Mouse (Mus musculus): Measurements from ENCODE around the gene Stk11. TPM values are rescaled to one million over a fixed set of nuclear protein-coding genes. Genes with fewer than 3 reads are reported as not detected.

Gene Stk11
- total and polyA plus RNA-seq, 3 experiments = 47.4 to 94.9 (median 65.9) TPM

- H3K79me2 ChIP-seq (replicated peaks; ENCODE audit: control insufficient read depth, extremely low read depth, insufficient read depth, poor library complexity, severe bottlenecking) = peaks cover 80% of the 10 kb centered on the region
- H3K4me1 ChIP-seq (ENCODE audit: control insufficient read depth in 1 of 2, insufficient read depth in 2 of 2) = peaks cover 19 to 44% of the 10 kb centered on the region in 2 experiments
- no peak for DNase-seq (ENCODE audit: extremely low read depth)
- H3K4me3 ChIP-seq (replicated peaks in 1 of 3; ENCODE audit: low read depth in 2 of 3, low read length in 2 of 3, poor library complexity in 1 of 3) = no peak overlapping the region
- no peak overlapping the region for H3K27ac ChIP-seq (ENCODE audit: insufficient read depth, low read depth)
- TF ChIP-seq MAFK (IDR thresholded peaks at IDR 0.05; ENCODE audit: insufficient replicate concordance, low read length) = no peak
- TF ChIP-seq HCFC1 (IDR thresholded peaks at IDR 0.05; ENCODE audit: low read depth, low read length) = no peak
- no peak for TF ChIP-seq NELFE (IDR thresholded peaks at IDR 0.05; ENCODE audit: low read depth, low read length)
- TF ChIP-seq ZMIZ1 (IDR thresholded peaks at IDR 0.05; ENCODE audit: low read depth, low read length) = no peak
- no peak for TF ChIP-seq SIN3A (IDR thresholded peaks at IDR 0.05; ENCODE audit: low read length)
- TF ChIP-seq TBP (conservative IDR thresholded peaks at IDR 0.05; ENCODE audit: low read depth, low read length) = no peak
- TF ChIP-seq IRF4 (IDR thresholded peaks at IDR 0.05; ENCODE audit: low read depth, low read length) = no peak
- TF ChIP-seq CTCF (conservative IDR thresholded peaks at IDR 0.05 in 1 of 2, IDR thresholded peaks at IDR 0.05 in 1 of 2; ENCODE audit: low read depth in 2 of 2, low read length in 2 of 2) = no peak
- no peak for TF ChIP-seq JUN (IDR thresholded peaks at IDR 0.05; ENCODE audit: insufficient read depth, low read depth, low read length)
- no peak for TF ChIP-seq MAX (IDR thresholded peaks at IDR 0.05; ENCODE audit: low read length)
- TF ChIP-seq RAD21 (IDR thresholded peaks at IDR 0.05; ENCODE audit: low read depth, low read length) = no peak
- TF ChIP-seq POLR2A (IDR thresholded peaks at IDR 0.05; ENCODE audit: low read depth, low read length) = no peak
- TF ChIP-seq SMC3 (IDR thresholded peaks at IDR 0.05; ENCODE audit: low read depth, low read length) = no peak
- TF ChIP-seq MYC (IDR thresholded peaks at IDR 0.05; ENCODE audit: low read depth, low read length) = no peak
- no peaks in the 10 kb centered on the region for H3K9me3 ChIP-seq (replicated peaks; ENCODE audit: low read length)
- in situ Hi-C loops (cut with MboI; ENCODE audit: low pct_ligation_motif_present, low pct_unique_long_range_greater_than_20kb, low sequenced_read_pairs) = no loop called here
- peaks cover 71 to 89% of the 10 kb centered on the region in 2 experiments for H3K36me3 ChIP-seq (replicated peaks in 1 of 2; ENCODE audit: control insufficient read depth in 1 of 2, insufficient read depth in 1 of 2, low read length in 1 of 2)
- dilution Hi-C loops (cut with MboI; ENCODE audit: extremely low pct_ligation_motif_present, extremely low pct_unique_long_range_greater_than_20kb, low sequenced_read_pairs) = no loop called here
- no peak overlapping the region for H3K9ac ChIP-seq (ENCODE audit: insufficient read depth, low read depth)
- no peaks in the 10 kb centered on the region for H3K27me3 ChIP-seq (replicated peaks)
- no peak overlapping the region for H3K4me2 ChIP-seq (ENCODE audit: insufficient read depth, low read depth, poor library complexity, severe bottlenecking)
These were observed 6.0 kb downstream of the Stk11 start for GRCm38 (mm10) chr10:80121639-80122038.

GRCm38 (mm10) chr10:80123932-80124562 is 8.4 kb downstream of the Stk11 start:
- peaks cover 56% of the 10 kb centered on the region for H3K79me2 ChIP-seq (replicated peaks; ENCODE audit: control insufficient read depth, extremely low read depth, insufficient read depth, poor library complexity, severe bottlenecking)
- no peak overlapping the region for H3K9ac ChIP-seq (ENCODE audit: insufficient read depth, low read depth)
- dilution Hi-C loops (cut with MboI; ENCODE audit: extremely low pct_ligation_motif_present, extremely low pct_unique_long_range_greater_than_20kb, low sequenced_read_pairs) (no loop called here), in situ Hi-C loops (cut with MboI; ENCODE audit: low pct_ligation_motif_present, low pct_unique_long_range_greater_than_20kb, low sequenced_read_pairs) (no loop called here)
- H3K4me1 ChIP-seq (ENCODE audit: control insufficient read depth in 1 of 2, insufficient read depth in 2 of 2) = peaks cover 9 to 26% of the 10 kb centered on the region in 2 experiments
- H3K4me3 ChIP-seq (replicated peaks in 1 of 3; ENCODE audit: low read depth in 2 of 3, low read length in 2 of 3, poor library complexity in 1 of 3) = no peak overlapping the region
- H3K4me2 ChIP-seq (ENCODE audit: insufficient read depth, low read depth, poor library complexity, severe bottlenecking) = no peak overlapping the region
- DNase-seq (ENCODE audit: extremely low read depth) = no peak
- H3K9me3 ChIP-seq (replicated peaks; ENCODE audit: low read length) = no peaks in the 10 kb centered on the region
- no peak for TF ChIP-seq IRF4 (IDR thresholded peaks at IDR 0.05; ENCODE audit: low read depth, low read length)
- no peak for TF ChIP-seq BHLHE40 (IDR thresholded peaks at IDR 0.05; ENCODE audit: low read depth, low read length)
- no peak for TF ChIP-seq ZNF384 (IDR thresholded peaks at IDR 0.05; ENCODE audit: low read depth, low read length)
- TF ChIP-seq CHD2 (IDR thresholded peaks at IDR 0.05; ENCODE audit: low read length) = no peak
- TF ChIP-seq SIN3A (IDR thresholded peaks at IDR 0.05; ENCODE audit: low read length) = no peak
- no peak for TF ChIP-seq SMC3 (IDR thresholded peaks at IDR 0.05; ENCODE audit: low read depth, low read length)
- TF ChIP-seq CTCF (conservative IDR thresholded peaks at IDR 0.05 in 1 of 2, IDR thresholded peaks at IDR 0.05 in 1 of 2; ENCODE audit: low read depth in 2 of 2, low read length in 2 of 2) = no peak
- no peak for TF ChIP-seq USF1 (IDR thresholded peaks at IDR 0.05; ENCODE audit: low read depth, low read length)
- TF ChIP-seq TBP (conservative IDR thresholded peaks at IDR 0.05; ENCODE audit: low read depth, low read length) = no peak
- no peak for TF ChIP-seq CHD1 (IDR thresholded peaks at IDR 0.05; ENCODE audit: low read depth, low read length)
- no peak for TF ChIP-seq ZC3H11A (IDR thresholded peaks at IDR 0.05; ENCODE audit: low read depth, low read length)
- H3K27me3 ChIP-seq (replicated peaks) = no peaks in the 10 kb centered on the region
- peaks cover 82 to 94% of the 10 kb centered on the region in 2 experiments for H3K36me3 ChIP-seq (replicated peaks in 1 of 2; ENCODE audit: control insufficient read depth in 1 of 2, insufficient read depth in 1 of 2, low read length in 1 of 2)
- H3K27ac ChIP-seq (ENCODE audit: insufficient read depth, low read depth) = no peak overlapping the region

Data from CH12.LX (cell line).